Mouse (Mus musculus) CH12F3 (cell line): ENCODE measurements at regions not wholly inside any gene's neighbourhood (a gene's known extent, or its start where the extent isn't known, plus 50 kb on each side); places are given as distances from the start of the nearest gene placed in this dataset.

Experiments
- in situ Hi-C: fragments of 300-500 bp; cut with MboI; formaldehyde crosslinking; loops from 2 replicates; pipeline ENCODE4 v1.14.3; 2020; ENCODE audit warnings: low sequenced_read_pairs

- in situ Hi-C loops = no loop called here
Observed at GRCm38 (mm10) chr8:49254311-49254828, 410.6 kb upstream of the Tenm3 start.

- in situ Hi-C loops = no loop called here
Observed at GRCm38 (mm10) chr8:49243002-49243401, 399.3 kb upstream of the Tenm3 start.

GRCm38 (mm10) chr8:49236822-49237071, 393.0 kb upstream of the Tenm3 start:
- in situ Hi-C loops = no loop called here

- in situ Hi-C loops = no loop called here
Observed at GRCm38 (mm10) chr8:49236021-49236821, 392.5 kb upstream of the Tenm3 start.

GRCm38 (mm10) chr8:49223841-49224420, 380.2 kb upstream of the Tenm3 start:
- in situ Hi-C loops = no loop called here

- in situ Hi-C loops = no loop called here
Observed at GRCm38 (mm10) chr8:49195333-49195640, 351.5 kb upstream of the Tenm3 start.

GRCm38 (mm10) chr8:49194592-49195332, 351.0 kb upstream of the Tenm3 start:
- in situ Hi-C loops = no loop called here

GRCm38 (mm10) chr8:49186853-49187252, 343.1 kb upstream of the Tenm3 start:
- in situ Hi-C loops = no loop called here

GRCm38 (mm10) chr8:49175386-49175785, 331.6 kb upstream of the Tenm3 start:
- in situ Hi-C loops = no loop called here

- in situ Hi-C loops = no loop called here
Observed at GRCm38 (mm10) chr8:49174956-49175355, 331.2 kb upstream of the Tenm3 start.

- in situ Hi-C loops = no loop called here
Observed at GRCm38 (mm10) chr8:49159318-49159717, 315.6 kb upstream of the Tenm3 start.

GRCm38 (mm10) chr8:49158201-49158600, 314.4 kb upstream of the Tenm3 start:
- in situ Hi-C loops = no loop called here

- in situ Hi-C loops = no loop called here
Observed at GRCm38 (mm10) chr8:49136503-49137044, 292.8 kb upstream of the Tenm3 start.

- in situ Hi-C loops = no loop called here
Observed at GRCm38 (mm10) chr8:49109095-49109494, 265.3 kb upstream of the Tenm3 start.

- in situ Hi-C loops = no loop called here
Observed at GRCm38 (mm10) chr8:49108665-49109064, 264.9 kb upstream of the Tenm3 start.

GRCm38 (mm10) chr8:49106531-49106930, 262.8 kb upstream of the Tenm3 start:
- in situ Hi-C loops = no loop called here

- in situ Hi-C loops = no loop called here
Observed at GRCm38 (mm10) chr8:49101156-49101555, 257.4 kb upstream of the Tenm3 start.

- in situ Hi-C loops = no loop called here
Observed at GRCm38 (mm10) chr8:49084191-49084875, 240.6 kb upstream of the Tenm3 start.

GRCm38 (mm10) chr8:49069451-49069850, 225.7 kb upstream of the Tenm3 start:
- in situ Hi-C loops = no loop called here

- in situ Hi-C loops = no loop called here
Observed at GRCm38 (mm10) chr8:49063256-49063655, 219.5 kb upstream of the Tenm3 start.

GRCm38 (mm10) chr8:49043236-49043635, 199.5 kb upstream of the Tenm3 start:
- in situ Hi-C loops = no loop called here
